Mouse (Mus musculus): ENCODE measurements around the gene Nr1h2.

Nr1h2 gene

DNA sequence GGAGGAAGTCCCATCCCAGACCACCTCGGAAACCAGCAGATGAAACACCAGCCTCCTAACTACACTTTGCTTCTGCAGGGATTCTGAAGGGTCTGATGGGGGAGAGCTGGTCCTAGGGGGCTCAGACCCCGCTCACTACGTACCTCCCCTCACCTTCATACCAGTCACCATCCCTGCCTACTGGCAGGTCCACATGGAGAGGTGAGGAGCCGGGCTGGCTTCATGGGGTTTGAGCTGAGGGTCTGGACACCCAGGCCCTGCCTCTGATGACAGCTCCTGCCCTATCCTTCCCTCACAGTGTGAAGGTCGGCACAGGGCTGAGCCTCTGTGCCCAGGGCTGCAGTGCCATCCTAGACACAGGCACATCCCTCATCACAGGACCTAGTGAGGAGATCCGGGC lies 31.2 kb upstream of the Nr1h2 start:
- no peak for DNase-seq (ENCODE audit: low spot score)

DNA sequence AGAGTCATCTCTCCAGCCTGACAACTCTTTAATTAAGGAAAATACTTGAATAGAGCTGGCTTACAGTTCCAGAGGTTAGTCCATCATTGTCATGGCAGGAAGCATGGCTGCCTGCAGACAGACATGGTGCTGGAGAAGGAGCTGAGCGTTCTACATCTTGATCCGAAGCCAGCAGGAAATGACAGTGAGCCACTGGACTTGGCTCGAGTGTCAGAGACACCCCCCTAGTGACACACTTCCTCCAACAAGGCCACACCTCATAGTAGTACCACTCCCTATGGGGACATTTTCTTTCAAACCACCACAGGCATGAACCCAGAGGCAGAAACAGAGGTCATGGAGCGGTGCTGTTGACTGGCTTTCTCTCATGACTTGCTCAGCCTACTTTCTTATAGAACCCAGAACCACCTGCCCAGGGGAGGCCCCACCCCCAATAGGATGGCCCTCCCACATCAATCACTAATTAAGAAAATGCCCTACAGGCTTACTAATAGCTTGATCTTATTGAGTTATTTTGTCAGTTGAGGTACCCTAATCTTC lies 30.6 kb upstream of the Nr1h2 start:
- no peak for DNase-seq (ENCODE audit: low spot score)

DNA sequence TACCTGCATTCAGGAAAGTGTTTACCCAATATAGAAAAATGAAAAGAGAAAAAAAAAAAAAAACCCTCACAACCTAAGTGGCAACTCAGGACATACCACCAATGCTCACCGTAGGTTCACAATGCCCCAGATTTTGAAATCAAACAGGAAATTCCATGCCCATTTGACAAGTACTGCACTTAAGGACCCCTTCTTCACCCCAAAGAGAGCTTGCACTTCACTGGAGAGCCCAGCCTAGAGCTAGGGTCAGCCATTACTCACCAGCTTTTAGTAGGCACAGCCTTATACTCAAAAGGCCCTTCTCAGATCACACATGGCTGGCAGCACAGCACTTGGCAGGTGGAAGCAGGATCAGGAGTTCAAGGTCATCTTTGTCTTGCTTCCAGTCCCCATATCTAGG lies 29.4 kb upstream of the Nr1h2 start:
- no peak for DNase-seq (ENCODE audit: low spot score)

DNA sequence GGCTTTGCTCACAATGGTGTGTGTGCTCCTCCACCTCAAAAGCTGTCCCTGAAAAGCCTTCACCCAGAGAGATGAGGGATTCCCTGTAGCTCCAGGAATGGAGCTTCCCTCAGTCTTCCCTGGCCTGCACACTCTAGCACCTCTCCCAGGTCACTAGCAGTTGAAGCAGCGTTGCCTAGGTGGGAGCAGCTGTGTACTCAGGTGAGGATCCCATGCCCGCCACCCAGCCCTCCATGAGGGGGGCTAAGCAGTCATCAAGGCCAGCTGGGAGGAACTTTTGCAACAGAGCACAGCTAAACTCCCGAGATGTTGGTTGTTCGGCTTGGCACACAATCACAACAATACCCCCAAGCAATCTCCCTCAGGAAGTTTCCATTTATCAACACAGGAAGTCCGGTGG lies 29.0 kb upstream of the Nr1h2 start:
- DNase-seq (ENCODE audit: low spot score), result no peak

DNA sequence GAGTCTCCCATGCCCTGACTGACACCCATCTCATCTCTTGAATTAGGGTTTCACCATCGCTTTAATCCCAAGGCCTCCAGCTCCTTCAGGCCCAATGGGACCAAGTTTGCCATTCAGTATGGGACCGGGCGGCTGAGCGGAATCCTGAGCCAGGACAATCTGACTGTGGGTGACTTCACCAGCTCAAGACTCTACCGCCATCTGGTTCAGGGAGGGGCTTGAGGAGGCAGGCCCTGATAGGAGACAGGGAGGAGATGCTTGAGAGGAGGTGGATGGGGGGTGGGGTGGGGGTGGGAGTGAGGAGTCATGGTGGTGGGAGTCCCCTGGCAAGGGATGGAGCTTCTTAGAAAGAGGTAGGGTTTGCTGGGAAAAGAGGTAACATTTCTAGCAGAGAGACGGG lies 27.9 kb upstream of the Nr1h2 start:
- no peak for DNase-seq (ENCODE audit: low spot score)

DNA sequence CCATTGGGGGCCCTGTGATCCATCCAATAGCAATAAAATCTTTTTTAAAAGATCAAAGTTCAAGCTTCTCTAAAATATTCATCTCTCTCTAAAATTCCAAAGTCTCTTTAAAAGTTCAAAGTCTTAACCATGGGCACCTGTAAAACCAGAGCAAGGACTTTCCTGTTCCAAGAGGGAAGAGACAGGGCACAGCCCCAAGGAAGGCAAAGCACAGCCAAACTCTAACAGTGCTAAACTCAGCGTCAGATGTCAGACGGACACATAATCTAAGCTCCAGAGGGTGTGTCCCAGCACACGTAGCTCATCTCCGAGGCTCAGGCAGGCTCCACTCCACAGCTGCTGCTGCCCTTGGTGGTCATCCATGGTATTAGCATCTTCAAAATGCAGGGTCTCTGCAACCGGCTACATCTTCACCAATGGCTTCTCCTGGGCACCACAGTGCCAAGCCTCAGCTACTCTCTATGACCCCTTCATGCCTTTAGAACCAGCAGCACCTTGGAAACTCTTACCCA lies 22.6 kb upstream of the Nr1h2 start:
- DNase-seq (ENCODE audit: low spot score), result no peak

DNA sequence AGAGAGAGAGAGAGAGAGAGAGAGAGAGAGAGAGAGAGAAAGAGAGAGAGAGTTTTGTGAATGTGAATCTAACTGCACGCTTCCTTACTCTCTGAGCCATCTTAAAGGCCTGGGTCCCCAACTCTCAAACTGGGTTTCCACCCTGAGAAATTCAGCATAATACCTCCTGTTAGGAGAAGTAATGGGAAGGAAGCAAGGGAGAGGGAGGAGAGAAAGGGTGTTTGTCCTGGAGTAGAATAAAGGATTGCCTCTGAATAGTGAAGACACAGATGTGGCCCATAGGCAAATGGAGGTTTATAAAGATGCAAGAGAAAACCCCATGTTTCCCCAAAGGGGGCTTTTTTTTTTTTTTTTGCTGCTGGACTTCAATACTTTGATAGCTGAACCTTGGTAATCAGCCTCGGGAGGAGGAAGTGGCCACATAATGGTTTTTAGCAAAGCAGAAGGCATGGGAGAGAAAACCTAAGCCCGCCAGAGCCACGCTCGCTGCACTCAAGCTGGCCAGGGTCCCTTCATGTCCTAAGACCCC lies 19.3 kb upstream of the Nr1h2 start:
- DNase-seq (ENCODE audit: low spot score), result no peak

DNA sequence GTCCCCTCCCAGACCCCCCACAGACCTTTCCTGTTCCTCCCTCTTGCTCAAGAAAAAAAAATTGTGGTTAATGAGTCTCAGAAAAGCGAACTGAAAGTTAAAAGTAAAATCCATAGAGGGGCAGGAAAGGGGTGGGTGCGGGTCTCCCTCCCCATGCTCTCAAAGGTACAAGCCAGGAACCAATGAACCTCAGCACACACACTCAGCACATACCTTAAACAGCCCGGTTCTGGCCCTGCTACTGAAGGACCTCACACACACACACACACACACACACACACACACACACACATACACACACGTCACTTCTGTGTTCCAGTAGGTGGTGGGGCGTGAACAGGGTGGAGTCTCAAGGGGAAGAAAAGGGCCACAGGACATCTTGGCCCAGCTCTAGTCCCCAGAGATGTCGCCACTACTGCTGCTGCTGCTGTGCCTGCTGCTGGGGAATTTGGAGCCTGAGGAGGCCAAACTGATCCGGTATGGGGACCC lies 18.5 kb upstream of the Nr1h2 start, which contains the start of gene Napsa:
Gene Napsa (plus strand): TSS at position 168 of the 489 bp plus-strand sequence.
- DNase-seq (ENCODE audit: low spot score), result no peak

DNA sequence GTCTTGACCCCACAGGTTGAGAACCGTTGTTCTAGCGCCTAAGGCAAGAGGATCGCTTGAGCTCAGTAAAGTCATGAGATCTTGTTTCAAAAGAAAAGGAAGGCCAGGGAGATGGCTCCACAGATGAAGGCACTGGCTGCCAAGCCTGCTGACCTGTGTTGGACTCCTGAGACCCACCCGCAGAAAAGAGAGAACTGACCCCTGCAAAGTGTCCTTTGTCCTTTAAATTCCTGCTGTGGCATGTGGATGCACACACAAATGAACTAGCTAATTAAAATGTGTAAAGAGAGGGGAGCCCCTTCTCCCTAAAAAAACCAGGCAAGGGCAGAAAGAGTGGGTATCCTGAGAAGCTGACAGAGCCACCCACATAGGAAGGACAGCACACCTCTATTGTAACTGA lies 18.1 kb upstream of the Nr1h2 start:
- no peak for DNase-seq (ENCODE audit: low spot score)

DNA sequence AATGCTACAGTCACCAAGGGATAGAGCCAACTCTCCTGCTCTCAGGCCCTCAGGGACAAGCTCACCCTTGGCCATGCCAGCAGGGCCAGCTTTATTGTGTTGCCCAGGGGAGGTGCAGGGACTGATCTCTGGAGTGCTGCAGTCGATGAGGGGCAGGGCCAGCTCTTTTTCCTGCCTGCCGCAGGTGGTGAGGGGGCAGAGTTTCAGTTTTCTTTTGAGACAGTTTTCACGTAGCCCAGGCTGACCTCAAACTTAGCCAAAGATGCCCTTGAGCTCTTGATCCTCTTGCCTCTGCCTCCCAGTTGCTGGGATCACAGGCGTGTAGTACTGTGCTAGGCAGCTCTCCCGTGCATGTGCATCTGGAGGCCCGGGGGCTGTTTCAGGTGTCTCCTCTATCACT lies 17.2 kb upstream of the Nr1h2 start:
- no peak for DNase-seq (ENCODE audit: low spot score)

DNA sequence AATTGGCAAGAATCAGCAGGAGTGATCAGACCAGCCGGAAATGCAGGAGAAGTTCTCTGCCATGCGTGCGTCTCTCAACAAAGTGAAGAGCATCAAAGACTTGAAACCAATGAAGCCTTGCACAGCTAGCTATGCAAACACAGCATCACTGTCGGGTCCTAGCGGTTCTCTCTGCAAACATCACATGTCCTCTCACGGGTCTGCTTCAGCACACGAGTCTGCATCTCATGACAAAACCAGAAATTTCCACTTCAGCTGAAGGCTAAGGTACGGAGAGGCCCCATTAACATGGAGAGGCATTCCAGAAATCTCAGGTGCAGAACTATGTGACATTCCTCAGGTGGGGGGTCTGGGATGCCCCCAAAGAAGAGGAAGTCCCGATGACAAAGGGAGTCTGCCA lies 15.1 kb upstream of the Nr1h2 start:
- DNase-seq (ENCODE audit: low spot score), result no peak

DNA sequence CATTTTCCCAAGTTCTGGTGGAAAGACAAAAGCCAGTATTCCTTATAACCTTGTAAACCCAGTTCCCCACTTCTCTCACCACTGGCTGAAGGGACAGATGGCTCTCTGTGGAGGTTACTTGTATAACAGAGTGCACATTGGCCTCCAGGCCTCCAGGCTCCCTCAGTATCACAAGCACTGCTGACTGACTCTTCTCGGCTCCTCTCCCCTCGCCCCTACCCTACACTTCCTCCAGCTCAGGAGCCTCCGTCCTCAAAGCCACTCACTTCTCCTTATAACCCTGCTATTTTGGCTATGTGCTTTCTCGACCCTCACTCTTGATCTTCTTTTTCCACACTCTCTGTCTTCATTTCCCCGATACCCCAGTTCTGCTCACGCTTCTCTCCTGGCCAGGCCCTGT lies 11.7 kb upstream of the Nr1h2 start:
- no peak for DNase-seq (ENCODE audit: low spot score)

DNA sequence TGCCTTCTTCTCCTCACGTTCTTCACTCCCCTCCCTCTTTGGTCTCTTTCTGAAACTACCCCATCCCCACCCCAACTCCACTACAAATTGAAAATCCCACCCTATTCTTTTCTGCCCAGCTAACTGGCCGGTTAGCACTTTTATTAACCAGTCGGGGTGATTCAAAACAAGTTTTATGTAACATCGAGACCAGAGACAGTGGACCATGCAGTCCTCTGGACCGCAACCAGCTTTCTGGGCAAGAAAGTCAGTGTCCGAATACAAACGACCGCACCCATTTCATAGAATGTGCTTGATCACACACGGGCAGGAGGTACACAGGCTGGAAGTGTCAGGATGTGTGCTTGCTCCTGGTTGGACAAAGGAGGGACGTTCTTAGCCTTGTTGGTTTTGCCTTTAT lies 10.7 kb upstream of the Nr1h2 start:
- no peak for DNase-seq (ENCODE audit: low spot score)

DNA sequence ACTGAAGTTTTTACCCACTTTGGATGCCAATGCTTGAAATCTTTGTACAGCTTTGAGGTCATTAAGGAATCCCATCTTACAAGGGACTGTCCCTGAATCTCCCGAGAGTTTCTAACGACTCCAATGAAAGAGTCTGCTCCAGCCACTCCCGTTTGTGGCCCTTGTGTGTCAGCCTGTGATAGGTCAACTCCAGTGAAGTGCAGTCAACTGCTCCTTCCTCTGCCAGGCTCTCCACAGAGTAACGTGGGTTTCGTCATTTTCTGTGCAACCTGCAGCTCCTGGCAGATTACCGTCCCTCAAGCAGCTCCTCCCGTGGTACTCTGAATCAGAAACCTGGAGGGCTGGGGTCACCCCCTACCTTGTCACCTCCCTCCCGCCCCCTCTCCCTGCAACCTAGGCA lies 9.5 kb upstream of the Nr1h2 start:
- no peak for DNase-seq (ENCODE audit: low spot score)

DNA sequence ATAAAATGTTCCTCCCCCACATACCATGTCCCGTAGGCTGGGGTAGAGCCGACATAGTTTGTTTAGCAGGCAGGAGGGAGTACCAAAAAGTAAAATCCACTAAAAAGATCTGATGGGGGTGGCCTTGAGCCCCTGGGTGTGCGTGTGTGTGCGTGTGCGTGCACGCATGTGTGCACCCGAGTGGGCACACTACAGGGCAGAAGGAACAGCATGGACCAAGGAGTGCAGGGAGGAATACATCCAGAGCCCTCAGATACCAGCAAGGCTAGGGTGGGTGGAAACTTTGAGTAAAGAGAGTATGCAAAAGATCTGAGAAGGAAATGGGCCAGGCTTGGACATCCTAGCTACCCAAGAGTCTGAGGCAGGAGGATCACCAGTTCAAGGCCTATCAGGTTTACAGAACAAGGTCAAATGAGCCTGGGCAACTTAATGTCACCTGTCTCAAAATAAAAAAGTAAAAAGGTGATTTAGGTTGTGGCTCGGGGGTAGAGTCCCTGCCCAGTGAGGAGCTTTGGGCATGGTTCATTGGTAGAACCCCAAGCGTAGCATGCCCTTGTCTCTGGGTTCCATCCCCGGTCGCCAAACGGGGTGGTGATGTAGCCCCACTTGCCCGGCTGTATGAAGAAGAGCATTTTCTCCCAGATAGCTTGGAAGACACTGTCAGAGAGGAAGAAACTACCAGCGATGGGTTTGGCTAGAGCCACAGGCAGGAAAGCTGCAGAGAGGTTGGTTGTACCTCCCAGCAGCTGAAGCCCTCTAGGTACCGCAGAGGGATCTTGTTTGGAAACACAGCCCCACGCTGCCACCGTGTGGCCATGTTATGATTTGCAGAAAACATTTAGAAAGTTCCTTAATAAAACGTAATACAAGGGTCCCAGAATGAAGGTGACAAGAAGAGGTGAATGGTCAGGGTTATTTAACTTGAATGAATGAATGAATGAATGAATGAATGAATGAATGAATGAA lies 7.0 kb upstream of the Nr1h2 start:
- peak; percentile 79 for DNase-seq (ENCODE audit: low spot score)

DNA sequence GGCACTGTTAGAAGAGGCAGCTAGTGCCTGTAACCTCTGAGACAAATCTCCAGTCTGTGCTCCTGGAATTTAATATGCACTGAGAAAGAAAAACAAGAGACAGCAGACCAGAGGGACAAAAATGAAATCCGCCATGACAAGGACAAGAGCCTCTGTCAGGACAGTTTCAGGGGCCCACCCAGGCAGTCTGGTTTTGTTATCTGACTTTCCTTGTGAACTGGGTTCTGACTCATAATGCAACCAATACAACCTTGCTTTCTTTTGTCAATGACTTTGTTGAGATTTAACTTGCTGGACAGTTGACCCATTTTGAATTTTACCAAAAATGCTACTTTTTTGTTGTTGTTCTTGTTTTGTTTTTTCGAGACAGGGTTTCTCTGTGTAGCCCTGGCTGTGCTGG lies 3.9 kb upstream of the Nr1h2 start:
- no peak for DNase-seq (ENCODE audit: low spot score)

DNA sequence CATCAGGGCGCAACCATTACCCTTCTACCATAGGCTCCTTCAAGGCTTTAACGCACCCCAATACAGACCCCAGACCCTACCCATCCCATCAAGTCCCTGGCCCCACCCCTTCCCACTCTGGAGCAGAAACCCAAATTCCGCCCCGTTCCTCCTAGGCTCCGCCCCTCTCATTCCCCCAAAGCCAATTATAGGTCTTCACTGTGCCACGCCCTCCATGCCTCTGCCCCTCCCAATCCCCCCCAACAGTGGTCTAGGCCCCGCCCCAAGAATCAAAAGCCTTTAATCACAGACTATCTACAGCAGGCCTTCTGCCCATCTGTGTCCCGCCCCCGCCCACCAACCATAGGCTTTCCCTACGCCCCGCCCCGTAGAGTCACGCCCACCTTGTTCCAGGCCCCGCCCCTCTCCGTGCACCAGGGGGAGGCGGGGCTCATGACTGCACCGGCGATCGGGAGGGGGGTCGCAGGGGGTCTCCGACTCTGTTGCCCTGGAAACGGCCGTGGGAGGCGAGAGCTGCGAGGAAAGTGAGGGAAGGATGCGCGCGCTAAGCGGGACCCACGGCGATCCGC lies 471 bp downstream of the Nr1h2 start:
- peak; percentile 83 for DNase-seq (ENCODE audit: low spot score)

DNA sequence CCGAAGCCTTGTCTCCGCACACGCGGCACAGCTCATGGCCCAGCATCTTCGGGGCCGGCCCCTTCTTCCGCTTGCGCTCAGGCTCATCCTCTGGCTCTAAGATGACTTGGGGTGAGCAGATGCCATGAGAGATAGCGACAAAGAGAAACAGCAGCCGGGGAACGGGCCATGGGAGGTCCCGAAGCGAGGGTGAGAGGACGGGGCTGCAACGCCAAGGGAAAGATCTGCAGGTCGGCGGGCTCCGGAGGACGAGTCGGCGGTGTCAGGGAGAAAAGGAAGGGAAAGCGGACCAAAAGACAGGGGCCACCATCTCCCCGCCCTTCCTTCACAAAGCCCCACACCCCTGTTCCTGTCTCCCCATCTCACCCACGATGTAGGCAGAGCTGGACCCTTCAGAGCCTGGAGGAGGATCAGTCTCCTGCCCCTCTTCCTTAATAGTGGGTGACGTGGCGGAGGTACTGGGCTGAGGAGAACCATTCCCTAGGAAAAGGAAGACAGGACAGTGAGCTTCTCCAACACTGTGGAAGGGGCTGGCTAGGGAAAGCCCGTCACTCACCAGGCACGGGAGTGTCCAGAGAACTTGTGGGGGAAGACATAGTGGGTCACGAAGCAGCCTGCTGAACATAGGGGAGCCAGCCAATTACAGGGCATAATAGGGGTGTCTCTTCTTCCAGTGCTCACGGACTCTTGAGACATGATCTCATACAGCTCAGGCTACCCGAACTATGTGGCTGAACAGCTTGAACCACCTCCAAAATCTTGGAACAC lies 1.4 kb downstream of the Nr1h2 start:
- DNase-seq (ENCODE audit: low spot score), result no peak

DNA sequence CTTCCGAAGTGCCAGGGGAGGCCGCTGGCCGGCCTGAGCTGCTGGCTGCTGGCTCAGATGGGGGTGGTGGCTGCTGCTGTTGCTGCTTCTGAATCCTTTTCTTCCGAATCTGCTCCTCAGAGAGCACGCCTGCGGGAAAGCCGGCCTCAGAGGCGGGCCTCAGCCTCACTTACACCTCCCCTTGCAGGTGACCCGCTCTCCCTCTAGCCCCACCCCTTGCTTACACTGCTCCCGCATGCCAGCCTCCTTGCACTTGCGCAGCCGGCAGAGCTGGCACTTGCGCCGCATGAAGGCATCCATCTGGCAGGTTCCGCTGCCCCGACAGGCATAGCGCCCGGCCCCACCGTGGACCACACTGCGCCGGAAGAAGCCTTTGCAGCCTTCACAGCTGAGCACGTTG lies 2.0 kb downstream of the Nr1h2 start:
- DNase-seq (ENCODE audit: low spot score), result no peak

DNA sequence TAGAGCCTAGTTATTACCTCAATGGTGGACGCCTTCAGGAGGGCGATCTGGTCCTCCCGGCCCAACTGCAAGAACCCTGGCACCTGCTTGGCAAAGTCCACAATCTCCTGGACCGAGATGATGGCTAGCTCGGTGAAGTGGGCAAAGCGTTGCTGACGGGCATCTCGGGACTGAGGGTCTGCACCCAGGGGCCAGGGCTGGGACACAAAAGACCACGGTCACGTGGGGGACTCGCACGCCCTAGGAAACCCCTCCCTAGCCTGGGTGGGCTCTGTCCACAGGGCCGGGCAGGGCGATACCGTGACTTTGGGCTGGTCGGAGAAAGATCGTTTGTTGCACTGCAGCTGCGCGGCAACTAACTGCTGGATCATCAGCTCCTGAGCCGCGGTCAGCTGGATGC lies 2.5 kb downstream of the Nr1h2 start:
- DNase-seq (ENCODE audit: low spot score), result no peak

DNA sequence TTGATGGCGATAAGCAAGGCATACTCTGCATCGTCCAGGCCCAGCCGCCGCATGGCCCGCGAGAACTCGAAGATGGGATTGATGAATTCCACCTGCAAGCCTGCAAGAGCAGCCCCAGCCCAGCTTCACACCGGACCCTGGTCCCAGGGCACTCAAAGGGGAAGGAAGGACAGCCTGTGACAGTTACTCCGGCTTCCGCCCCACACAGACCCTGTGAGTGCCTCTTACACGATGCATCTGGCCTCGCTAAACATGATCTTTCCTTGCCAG lies 3.4 kb downstream of the Nr1h2 start:
- DNase-seq (ENCODE audit: low spot score), result no peak

All from urinary bladder, postnatal 14 days (tissue).